ENCODE assay signal across 9 mouse cellular contexts in genomic region chr11:54724353-54725034, GRCm38 (mm10).
DNase-seq lines count a peak whose midpoint lies in the region; ATAC-seq lines count a peak whose summit lies in the region.
"Had no signal": no experiment of that assay in that cellular context is flagged by ENCODE, and none has a peak within 500 bp of the region (broad histone marks: within the 10 kb centered on the region; RNA-seq: fewer than 3 reads in every experiment).

No protein-coding gene starts in this region.

- H3K4me2 ChIP-seq in heart, embryonic 15.5 days: no peak overlapping the region
- H3K4me2 ChIP-seq: limb, embryonic 13.5 days had no signal

- ATAC-seq in heart, embryonic 15.5 days (replicated peaks; ENCODE audit: insufficient number of reproducible peaks, insufficient read depth, low FRiP score, low read depth): peak; percentile 61; the same call in 1 of the 2 replicates

- no peak overlapping the region for H3K9ac ChIP-seq in heart, embryonic 15.5 days
- H3K9ac ChIP-seq: limb, embryonic 13.5 days had no signal

- H3K4me1 ChIP-seq in heart, embryonic 15.5 days (replicated peaks): peaks cover 52% of the 10 kb centered on the region

- no peak for DNase-seq in heart, adult 8-10 months (ENCODE audit: low spot score)
- peak; percentile 58 to 60 for DNase-seq in right cerebral cortex, postnatal 10 days (ENCODE audit: low spot score in 2 of 2)
- no peak for DNase-seq in right cerebral cortex, postnatal 14 days
- DNase-seq in heart, postnatal 4 days: peak; percentile 61
- peak; percentile 60 for DNase-seq in telencephalon, adult 2 months (ENCODE audit: low read depth, low spot score)
- no peak for DNase-seq in gastrocnemius, adult 18-20 months (ENCODE audit: low spot score)

- H3K36me3 ChIP-seq in heart, embryonic 15.5 days: no peaks in the 10 kb centered on the region

- H3K9me3 ChIP-seq in heart, embryonic 15.5 days (replicated peaks): no peaks in the 10 kb centered on the region
- H3K9me3 ChIP-seq: limb, embryonic 13.5 days had no signal

- WGBS in heart, embryonic 15.5 days: 45% methylated on average over 4 of the region's 4 CpGs

- H3K27me3 ChIP-seq in heart, embryonic 15.5 days: no peaks in the 10 kb centered on the region
- H3K27me3 ChIP-seq: limb, embryonic 13.5 days had no signal

- peak overlapping the region; percentile 73 for H3K27ac ChIP-seq in heart, embryonic 15.5 days
- H3K27ac ChIP-seq: limb, embryonic 13.5 days had no signal

- no peak overlapping the region for H3K4me3 ChIP-seq in heart, embryonic 15.5 days
- H3K4me3 ChIP-seq: erythroblast, embryonic 14.5 days; limb, embryonic 13.5 days had no signal

Comparison
In these comparisons a context has a peak if more than half of its experiments do, and no peak if none do; other contexts are left out.
1. DNase-seq: peak in right cerebral cortex, postnatal 10 days (2 of 2), heart, postnatal 4 days (single experiment) and telencephalon, adult 2 months (single experiment); none in heart, adult 8-10 months (single experiment), right cerebral cortex, postnatal 14 days (single experiment) and gastrocnemius, adult 18-20 months (single experiment).